Mouse (Mus musculus): ENCODE measurements around the gene Fndc9. TPM values are rescaled to one million over a fixed set of nuclear protein-coding genes. Genes with fewer than 3 reads are reported as not detected.

Gene Fndc9
- polyA plus RNA-seq, 1 experiment from 2014 or later, result not detected

DNA sequence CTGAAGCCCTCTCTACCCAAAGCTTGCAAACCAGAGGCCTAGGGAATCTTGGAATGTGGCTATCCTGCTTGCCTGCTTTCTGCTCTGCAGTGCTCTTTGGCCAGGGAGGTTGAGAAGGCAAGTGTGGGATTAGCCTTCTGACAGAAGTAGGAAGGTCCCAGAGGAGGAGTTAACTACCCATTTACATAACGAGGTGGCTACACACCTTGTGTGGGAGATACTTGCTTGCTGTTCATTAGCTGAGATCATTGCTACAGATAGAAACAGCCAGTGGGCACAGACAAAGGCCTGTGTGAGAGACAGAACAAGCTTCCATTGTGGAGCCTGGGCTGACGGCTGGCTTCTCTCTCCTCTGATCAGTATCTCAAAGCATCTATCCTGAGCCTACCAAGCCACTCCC is 25.4 kb upstream of the Fndc9 start:
- Histone ChIP-seq H3K27ac (ENCODE audit: low read depth, low read length) (peak overlapping the region; percentile 22; the same call in 1 of the 2 replicates), H3K4me1 (ENCODE audit: control insufficient read depth, insufficient read depth, low read length) (peaks cover 65% of the 10 kb centered on the region), H3K27me3 (ENCODE audit: control insufficient read depth, insufficient read depth, low read length) (no peaks in the 10 kb centered on the region), H3K36me3 (ENCODE audit: control insufficient read depth, insufficient read depth, low read length) (no peaks in the 10 kb centered on the region), H3K4me2 (no peak overlapping the region), H3K9me3 (replicated peaks; ENCODE audit: control insufficient read depth, low read length) (no peaks in the 10 kb centered on the region), H3K4me3 (ENCODE audit: low read depth, low read length) (no peak overlapping the region), H3K9ac (ENCODE audit: low read depth, low read length) (no peak overlapping the region)
- ATAC-seq (replicated peaks; ENCODE audit: insufficient number of reproducible peaks, low FRiP score, low TSS enrichment), result no peak
- 37% methylated on average over 2 of the region's 2 CpGs for WGBS (ENCODE audit: insufficient replicate concordance)

DNA sequence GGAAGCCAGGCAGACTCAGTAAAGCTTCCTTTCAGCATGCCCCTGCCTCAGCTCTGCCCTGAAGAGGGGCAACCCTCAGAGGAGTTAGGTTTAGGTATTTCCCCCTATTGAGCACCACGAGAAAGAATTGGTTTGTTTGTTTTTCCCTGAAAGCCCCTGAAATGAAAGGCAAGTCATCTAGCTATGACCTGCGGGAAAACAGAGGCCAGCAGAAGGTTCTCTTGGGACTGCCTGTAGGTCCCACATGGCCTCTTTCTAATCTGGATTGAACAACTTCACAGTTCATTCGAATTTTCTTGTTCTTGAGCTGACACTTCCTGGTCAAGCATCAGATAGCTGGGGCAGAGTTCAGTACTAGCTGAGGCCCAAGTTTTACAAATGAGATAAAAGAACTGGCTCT is 23.5 kb upstream of the Fndc9 start:
- Histone ChIP-seq H3K9me3 (replicated peaks; ENCODE audit: control insufficient read depth, low read length) (no peaks in the 10 kb centered on the region), H3K27me3 (ENCODE audit: control insufficient read depth, insufficient read depth, low read length) (no peaks in the 10 kb centered on the region), H3K4me1 (ENCODE audit: control insufficient read depth, insufficient read depth, low read length) (peaks cover 55% of the 10 kb centered on the region), H3K27ac (ENCODE audit: low read depth, low read length) (peak overlapping the region; percentile 75), H3K4me3 (ENCODE audit: low read depth, low read length) (no peak overlapping the region), H3K4me2 (no peak overlapping the region), H3K9ac (ENCODE audit: low read depth, low read length) (peak overlapping the region; percentile 46), H3K36me3 (ENCODE audit: control insufficient read depth, insufficient read depth, low read length) (no peaks in the 10 kb centered on the region)
- WGBS (ENCODE audit: insufficient replicate concordance), result 16% methylated on average over 3 of the region's 3 CpGs
- ATAC-seq (replicated peaks; ENCODE audit: insufficient number of reproducible peaks, low FRiP score, low TSS enrichment), result no peak

DNA sequence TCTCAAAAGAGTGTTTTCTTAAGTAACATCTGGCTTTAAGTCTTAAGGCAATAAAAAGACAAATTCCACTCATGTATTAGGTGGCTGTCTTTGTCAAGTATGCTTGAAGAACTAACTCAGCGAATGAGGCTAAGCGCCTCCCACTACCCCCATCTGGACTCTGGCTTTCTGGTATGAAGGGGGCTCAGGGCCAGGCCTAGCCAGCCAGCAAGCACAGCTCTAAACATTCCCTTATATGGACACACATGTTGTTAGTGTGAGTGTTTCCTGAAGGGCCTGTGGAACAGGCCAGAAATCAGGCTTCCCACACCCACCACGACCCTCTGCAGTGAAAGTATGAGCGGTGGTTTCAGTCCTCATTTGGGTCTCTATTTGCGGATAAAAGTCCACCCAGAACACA is 21.5 kb upstream of the Fndc9 start:
- no peaks in the 10 kb centered on the region for H3K9me3 ChIP-seq (replicated peaks; ENCODE audit: control insufficient read depth, low read length)
- no peaks in the 10 kb centered on the region for H3K36me3 ChIP-seq (ENCODE audit: control insufficient read depth, insufficient read depth, low read length)
- ATAC-seq (replicated peaks; ENCODE audit: insufficient number of reproducible peaks, low FRiP score, low TSS enrichment), result 0 out of 2 replicates have a peak, but pooled peaks have one; percentile 41
- peak overlapping the region; percentile 54 for H3K9ac ChIP-seq (ENCODE audit: low read depth, low read length)
- 30% methylated on average over 5 of the region's 5 CpGs for whole genome bisulfite sequencing (ENCODE audit: insufficient replicate concordance)
- no peaks in the 10 kb centered on the region for H3K27me3 ChIP-seq (ENCODE audit: control insufficient read depth, insufficient read depth, low read length)
- peak overlapping the region; percentile 95 for H3K27ac ChIP-seq (ENCODE audit: low read depth, low read length)
- H3K4me1 ChIP-seq (ENCODE audit: control insufficient read depth, insufficient read depth, low read length), result peaks cover 55% of the 10 kb centered on the region
- H3K4me2 ChIP-seq, result no peak overlapping the region
- no peak overlapping the region for H3K4me3 ChIP-seq (ENCODE audit: low read depth, low read length)

DNA sequence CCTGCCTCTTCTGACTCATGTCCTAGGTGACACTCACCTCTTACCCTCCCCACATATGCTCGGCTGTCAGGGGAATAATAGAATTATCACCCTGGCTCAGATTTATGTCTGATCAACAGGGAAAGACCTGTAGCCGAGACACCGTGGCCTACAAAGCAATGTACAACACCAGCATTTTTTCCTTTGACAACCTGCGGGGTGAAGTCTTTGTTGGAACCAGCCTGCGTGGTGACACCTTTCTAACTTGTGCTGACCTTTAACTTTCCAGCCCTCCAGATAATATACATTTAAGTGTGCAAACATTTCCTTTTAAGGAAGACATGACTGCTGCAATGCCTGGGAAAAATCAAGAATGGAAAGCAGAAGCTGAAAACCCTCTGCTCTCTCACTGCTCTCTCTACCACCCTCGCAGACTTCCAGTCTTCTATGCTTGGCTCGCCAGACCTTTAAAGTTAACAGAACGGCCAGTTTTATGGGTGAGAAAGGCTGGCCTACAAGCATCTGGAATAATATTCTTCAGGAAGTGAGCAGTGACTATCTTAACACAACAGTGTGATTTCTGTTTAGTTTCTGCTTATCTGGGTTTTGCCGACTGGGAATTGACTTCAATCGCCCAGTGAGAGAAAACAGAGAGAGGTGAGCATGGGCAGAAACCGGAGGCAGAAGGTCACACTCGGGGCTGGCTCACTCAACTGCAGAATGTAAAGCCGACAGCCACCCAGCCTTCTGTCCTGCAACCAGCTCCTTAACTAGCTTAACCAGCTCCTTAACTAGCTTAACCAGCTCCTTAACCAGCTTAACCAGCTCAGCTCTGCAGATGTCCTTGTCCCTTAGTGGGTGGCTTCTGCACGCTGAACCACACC is 20.7 kb upstream of the Fndc9 start:
- no peak overlapping the region for H3K4me3 ChIP-seq (ENCODE audit: low read depth, low read length)

DNA sequence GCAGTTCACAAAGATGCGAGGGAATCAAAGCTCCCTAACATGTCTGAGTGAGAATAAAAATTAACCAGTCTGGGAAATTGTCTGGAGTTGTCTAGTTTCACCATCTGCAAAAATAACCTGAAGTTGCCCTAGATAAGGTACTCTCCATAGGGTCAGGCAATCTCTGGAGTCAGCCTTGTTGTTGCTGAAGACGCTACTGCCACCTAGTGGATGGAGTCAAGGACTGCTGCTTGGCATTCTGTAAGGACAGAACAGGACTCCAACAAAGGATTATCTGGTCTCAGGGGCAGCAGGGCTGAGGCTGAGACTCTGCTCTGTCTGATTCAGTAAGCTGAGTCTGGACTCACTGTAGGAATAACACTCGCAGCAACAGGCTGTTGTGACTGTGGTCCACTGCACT is 20.0 kb upstream of the Fndc9 start:
- ATAC-seq (replicated peaks; ENCODE audit: insufficient number of reproducible peaks, low FRiP score, low TSS enrichment), result peak; percentile 58
- H3K4me3 ChIP-seq (ENCODE audit: low read depth, low read length), result no peak overlapping the region

More for the DNA sequence above, 20.7 kb upstream of the Fndc9 start:
- peaks cover 52% of the 10 kb centered on the region for H3K4me1 ChIP-seq (ENCODE audit: control insufficient read depth, insufficient read depth, low read length)
- 15% methylated on average over 14 of the region's 14 CpGs for WGBS (ENCODE audit: insufficient replicate concordance)
- no peaks in the 10 kb centered on the region for H3K36me3 ChIP-seq (ENCODE audit: control insufficient read depth, insufficient read depth, low read length)
- H3K9me3 ChIP-seq (replicated peaks; ENCODE audit: control insufficient read depth, low read length), result no peaks in the 10 kb centered on the region
- peak overlapping the region; percentile 95 for H3K27ac ChIP-seq (ENCODE audit: low read depth, low read length)
- peak overlapping the region; percentile 46 for H3K4me2 ChIP-seq
- no peaks in the 10 kb centered on the region for H3K27me3 ChIP-seq (ENCODE audit: control insufficient read depth, insufficient read depth, low read length)
- H3K9ac ChIP-seq (ENCODE audit: low read depth, low read length), result peak overlapping the region; percentile 54
- ATAC-seq (replicated peaks; ENCODE audit: insufficient number of reproducible peaks, low FRiP score, low TSS enrichment), result peak; percentile 50

DNA sequence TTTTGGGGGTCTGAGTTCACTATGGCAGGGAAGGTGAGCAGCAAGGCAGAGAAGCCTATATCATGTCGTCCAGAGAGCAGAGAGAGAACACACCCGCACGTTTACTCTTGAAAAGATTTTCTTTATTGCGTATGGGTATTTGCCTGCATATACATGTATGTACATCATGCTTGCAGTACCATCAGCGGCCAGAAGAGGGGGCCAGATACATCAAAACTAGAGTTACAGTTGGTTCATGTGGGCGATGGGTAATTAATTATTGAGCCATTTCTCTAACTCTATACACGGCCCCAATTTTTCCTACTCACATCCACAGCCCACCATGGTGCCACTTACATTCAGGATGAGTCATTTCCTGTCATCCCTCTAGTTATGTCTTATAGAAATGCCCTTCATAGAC is 18.7 kb upstream of the Fndc9 start:
- Histone ChIP-seq H3K9me3 (replicated peaks; ENCODE audit: control insufficient read depth, low read length) (no peaks in the 10 kb centered on the region), H3K27ac (ENCODE audit: low read depth, low read length) (no peak overlapping the region), H3K36me3 (ENCODE audit: control insufficient read depth, insufficient read depth, low read length) (no peaks in the 10 kb centered on the region), H3K9ac (ENCODE audit: low read depth, low read length) (no peak overlapping the region), H3K4me2 (no peak overlapping the region), H3K4me3 (ENCODE audit: low read depth, low read length) (no peak overlapping the region), H3K27me3 (ENCODE audit: control insufficient read depth, insufficient read depth, low read length) (no peaks in the 10 kb centered on the region), H3K4me1 (ENCODE audit: control insufficient read depth, insufficient read depth, low read length) (peaks cover 36% of the 10 kb centered on the region)
- no peak for ATAC-seq (replicated peaks; ENCODE audit: insufficient number of reproducible peaks, low FRiP score, low TSS enrichment)
- WGBS (ENCODE audit: insufficient replicate concordance), result 66% methylated on average over 7 of the region's 7 CpGs

More for the DNA sequence above, 20.0 kb upstream of the Fndc9 start:
- H3K36me3 ChIP-seq (ENCODE audit: control insufficient read depth, insufficient read depth, low read length), result no peaks in the 10 kb centered on the region
- peaks cover 45% of the 10 kb centered on the region for H3K4me1 ChIP-seq (ENCODE audit: control insufficient read depth, insufficient read depth, low read length)
- peak overlapping the region; percentile 95 for H3K27ac ChIP-seq (ENCODE audit: low read depth, low read length)
- WGBS (ENCODE audit: insufficient replicate concordance), result 9% methylated on average over 3 of the region's 3 CpGs
- H3K27me3 ChIP-seq (ENCODE audit: control insufficient read depth, insufficient read depth, low read length), result no peaks in the 10 kb centered on the region
- peak overlapping the region; percentile 0; the same call in 1 of the 2 replicates for H3K9ac ChIP-seq (ENCODE audit: low read depth, low read length)
- H3K9me3 ChIP-seq (replicated peaks; ENCODE audit: control insufficient read depth, low read length), result no peaks in the 10 kb centered on the region
- peak overlapping the region; percentile 46 for H3K4me2 ChIP-seq

DNA sequence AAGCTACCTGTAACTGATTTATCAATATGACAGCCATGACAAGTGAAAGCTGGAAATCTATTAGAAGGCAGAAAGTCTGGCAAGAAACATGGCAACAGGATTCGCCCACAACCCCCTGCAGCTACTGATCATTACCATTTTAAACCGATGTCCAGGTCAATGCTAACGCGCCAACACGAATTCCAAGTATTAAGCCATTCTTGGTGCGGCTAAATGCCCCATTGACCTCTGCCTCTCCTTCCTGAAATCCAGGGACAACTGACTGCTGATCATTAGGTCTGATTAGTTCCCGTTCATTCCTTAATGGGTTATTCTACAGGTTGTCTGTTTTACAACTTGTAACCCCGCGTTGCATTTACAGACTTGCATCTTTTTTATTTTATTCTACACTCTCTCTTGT is 17.6 kb upstream of the Fndc9 start:
- no peaks in the 10 kb centered on the region for H3K36me3 ChIP-seq (ENCODE audit: control insufficient read depth, insufficient read depth, low read length)
- ATAC-seq (replicated peaks; ENCODE audit: insufficient number of reproducible peaks, low FRiP score, low TSS enrichment), result no peak
- H3K4me2 ChIP-seq, result no peak overlapping the region
- H3K9ac ChIP-seq (ENCODE audit: low read depth, low read length), result no peak overlapping the region
- H3K27ac ChIP-seq (ENCODE audit: low read depth, low read length), result no peak overlapping the region
- no peaks in the 10 kb centered on the region for H3K27me3 ChIP-seq (ENCODE audit: control insufficient read depth, insufficient read depth, low read length)
- no peak overlapping the region for H3K4me3 ChIP-seq (ENCODE audit: low read depth, low read length)
- WGBS (ENCODE audit: insufficient replicate concordance), result 87% methylated on average over 9 of the region's 9 CpGs
- H3K9me3 ChIP-seq (replicated peaks; ENCODE audit: control insufficient read depth, low read length), result no peaks in the 10 kb centered on the region
- H3K4me1 ChIP-seq (ENCODE audit: control insufficient read depth, insufficient read depth, low read length), result peaks cover 28% of the 10 kb centered on the region

DNA sequence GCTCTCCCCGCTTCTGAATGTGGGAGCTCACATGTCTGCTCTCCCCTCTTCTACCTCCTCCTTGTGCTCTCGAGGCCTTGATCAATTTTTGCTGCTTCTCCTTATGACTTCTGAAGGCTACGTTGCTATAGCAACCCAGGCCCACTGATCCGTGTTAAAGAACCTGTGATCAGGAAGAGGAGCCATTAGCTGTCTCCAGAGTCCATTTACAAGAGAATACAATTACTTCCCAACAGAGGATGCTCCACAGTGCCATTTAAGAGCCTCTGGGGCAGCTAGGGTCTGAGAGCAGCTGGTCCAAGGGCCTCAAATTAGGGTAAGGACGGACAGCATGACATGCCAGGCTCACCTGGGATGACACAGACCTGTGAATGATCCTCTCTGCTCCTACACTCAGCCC is 16.7 kb upstream of the Fndc9 start:
- H3K4me1 ChIP-seq (ENCODE audit: control insufficient read depth, insufficient read depth, low read length), result peaks cover 19% of the 10 kb centered on the region
- 58% methylated on average over 5 of the region's 5 CpGs for WGBS (ENCODE audit: insufficient replicate concordance)

DNA sequence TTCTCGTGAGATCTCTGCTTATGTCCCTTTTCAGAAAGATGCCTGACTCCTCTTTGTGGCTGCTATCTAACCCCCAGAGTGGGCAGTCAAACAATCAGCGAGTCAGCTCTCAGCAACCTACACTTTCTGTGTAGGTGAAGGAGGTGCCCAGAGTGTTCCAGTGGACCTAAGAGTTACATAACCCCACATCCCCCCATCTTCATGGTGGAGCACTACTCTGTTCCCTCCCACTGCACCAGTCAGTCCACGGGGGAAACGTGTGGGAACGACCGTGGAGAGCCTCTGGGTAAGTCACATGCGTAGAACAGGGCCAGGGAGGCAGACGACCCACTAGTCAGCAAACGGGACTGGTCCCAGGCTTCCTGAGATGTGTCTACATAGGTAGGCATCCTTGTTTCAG is 16.0 kb upstream of the Fndc9 start:
- Histone ChIP-seq H3K27ac (ENCODE audit: low read depth, low read length) (no peak overlapping the region), H3K27me3 (ENCODE audit: control insufficient read depth, insufficient read depth, low read length) (no peaks in the 10 kb centered on the region), H3K4me1 (ENCODE audit: control insufficient read depth, insufficient read depth, low read length) (peaks cover 11% of the 10 kb centered on the region), H3K9ac (ENCODE audit: low read depth, low read length) (no peak overlapping the region), H3K4me2 (no peak overlapping the region), H3K4me3 (ENCODE audit: low read depth, low read length) (no peak overlapping the region), H3K36me3 (ENCODE audit: control insufficient read depth, insufficient read depth, low read length) (no peaks in the 10 kb centered on the region), H3K9me3 (replicated peaks; ENCODE audit: control insufficient read depth, low read length) (no peaks in the 10 kb centered on the region)
- WGBS (ENCODE audit: insufficient replicate concordance), result 72% methylated on average over 9 of the region's 9 CpGs
- ATAC-seq (replicated peaks; ENCODE audit: insufficient number of reproducible peaks, low FRiP score, low TSS enrichment), result no peak

More for the DNA sequence above, 16.7 kb upstream of the Fndc9 start:
- H3K36me3 ChIP-seq (ENCODE audit: control insufficient read depth, insufficient read depth, low read length), result no peaks in the 10 kb centered on the region
- no peaks in the 10 kb centered on the region for H3K9me3 ChIP-seq (replicated peaks; ENCODE audit: control insufficient read depth, low read length)
- no peak overlapping the region for H3K4me2 ChIP-seq
- H3K27ac ChIP-seq (ENCODE audit: low read depth, low read length), result no peak overlapping the region
- H3K9ac ChIP-seq (ENCODE audit: low read depth, low read length), result no peak overlapping the region
- no peaks in the 10 kb centered on the region for H3K27me3 ChIP-seq (ENCODE audit: control insufficient read depth, insufficient read depth, low read length)
- ATAC-seq (replicated peaks; ENCODE audit: insufficient number of reproducible peaks, low FRiP score, low TSS enrichment), result no peak
- no peak overlapping the region for H3K4me3 ChIP-seq (ENCODE audit: low read depth, low read length)
